Comparison of ENCODE assay signal across 9 mouse cellular contexts in the genomic region with DNA sequence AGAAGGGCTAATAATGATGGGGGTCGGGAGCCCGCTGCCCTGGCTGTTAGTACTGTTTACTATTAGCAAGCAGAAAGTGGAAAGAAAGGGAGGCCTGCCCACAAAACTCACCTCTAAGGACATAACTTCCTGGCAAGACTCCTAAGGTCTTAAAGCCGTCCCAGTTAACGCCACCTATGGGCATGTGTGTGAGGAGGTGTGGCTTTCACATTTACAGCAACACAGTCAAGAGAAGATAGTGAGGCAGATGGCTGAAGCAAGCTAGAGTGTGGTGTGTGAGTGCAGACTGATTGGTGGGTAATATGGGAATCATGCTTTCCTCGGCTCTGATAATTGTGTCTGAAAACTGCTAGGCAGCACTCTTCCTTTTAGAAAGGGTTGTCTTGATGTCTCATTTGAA. TPM values are rescaled to one million over a fixed set of nuclear protein-coding genes. Genes with fewer than 3 reads are reported as not detected.
DNase-seq lines count a peak whose midpoint lies in the region; ATAC-seq lines count a peak whose summit lies in the region.
"Had no signal": no experiment of that assay in that cellular context is flagged by ENCODE, and none has a peak within 500 bp of the region (broad histone marks: within the 10 kb centered on the region; RNA-seq: fewer than 3 reads in every experiment).

No protein-coding gene starts in this region.

- no peak overlapping the region for H3K4me2 ChIP-seq in neural tube, embryonic 13.5 days
- H3K4me2 ChIP-seq in intestine, embryonic 16.5 days (ENCODE audit: low read depth, low read length): no peak overlapping the region
- H3K4me2 ChIP-seq in stomach, embryonic 16.5 days (ENCODE audit: low read depth, low read length): no peak overlapping the region
- H3K4me2 ChIP-seq: neural tube, embryonic 12.5 days had no signal

- H3K36me3 ChIP-seq in neural tube, embryonic 13.5 days: no peaks in the 10 kb centered on the region
- no peaks in the 10 kb centered on the region for H3K36me3 ChIP-seq in intestine, embryonic 16.5 days (ENCODE audit: control insufficient read depth, insufficient read depth, low read length)
- no peaks in the 10 kb centered on the region for H3K36me3 ChIP-seq in stomach, embryonic 16.5 days (ENCODE audit: control insufficient read depth, insufficient read depth, low read length)
- H3K36me3 ChIP-seq: neural tube, embryonic 12.5 days had no signal

- no peak for ATAC-seq in neural tube, embryonic 13.5 days (ENCODE audit: low read depth)
- peak; percentile 45; the same call in 1 of the 2 replicates for ATAC-seq in intestine, embryonic 16.5 days
- ATAC-seq in stomach, embryonic 16.5 days (ENCODE audit: insufficient read depth, low FRiP score): peak; percentile 39; the same call in 1 of the 2 replicates

- H3K9me3 ChIP-seq in neural tube, embryonic 13.5 days: no peaks in the 10 kb centered on the region
- no peaks in the 10 kb centered on the region for H3K9me3 ChIP-seq in intestine, embryonic 16.5 days (ENCODE audit: control insufficient read depth, low read length)
- H3K9me3 ChIP-seq in stomach, embryonic 16.5 days (replicated peaks; ENCODE audit: control insufficient read depth, low read length): no peaks in the 10 kb centered on the region
- H3K9me3 ChIP-seq: neural tube, embryonic 12.5 days had no signal

- peak overlapping the region; percentile 85 for H3K27ac ChIP-seq in neural tube, embryonic 13.5 days (replicated peaks)
- 0 out of 2 replicates have a peak overlapping the region, but pooled peaks have one; percentile 20 for H3K27ac ChIP-seq in intestine, embryonic 16.5 days (ENCODE audit: low read length)
- H3K27ac ChIP-seq in stomach, embryonic 16.5 days (ENCODE audit: low read length): 0 out of 2 replicates have a peak overlapping the region, but pooled peaks have one; percentile 15

- DNase-seq in heart, adult 11 months: peak; percentile 76
- DNase-seq in heart, adult 9 months (ENCODE audit: low spot score in 2 of 2): no peak
- no peak for DNase-seq in neural tube, embryonic 10.5 days (ENCODE audit: extremely low spot score, low spot score)
- DNase-seq in kidney, postnatal 4 days: no peak
- no peak for DNase-seq in cerebellum, postnatal 14 days

- WGBS in neural tube, embryonic 13.5 days: 42% methylated on average over 5 of the region's 5 CpGs
- 19% methylated on average over 5 of the region's 5 CpGs for WGBS in intestine, embryonic 16.5 days
- WGBS in stomach, embryonic 16.5 days: 17% methylated on average over 5 of the region's 5 CpGs

- no peak overlapping the region for H3K4me3 ChIP-seq in neural tube, embryonic 13.5 days
- H3K4me3 ChIP-seq in intestine, embryonic 16.5 days (ENCODE audit: low read length): no peak overlapping the region
- no peak overlapping the region for H3K4me3 ChIP-seq in stomach, embryonic 16.5 days (replicated peaks; ENCODE audit: low read length)
- H3K4me3 ChIP-seq: neural tube, embryonic 12.5 days had no signal

- H3K9ac ChIP-seq in neural tube, embryonic 13.5 days: no peak overlapping the region; the same call in 1 of the 2 replicates
- H3K9ac ChIP-seq in intestine, embryonic 16.5 days (ENCODE audit: low read depth, low read length): no peak overlapping the region
- H3K9ac ChIP-seq in stomach, embryonic 16.5 days (ENCODE audit: low read length): no peak overlapping the region
- H3K9ac ChIP-seq: neural tube, embryonic 12.5 days had no signal

- H3K4me1 ChIP-seq in neural tube, embryonic 13.5 days (replicated peaks): peaks cover 95% of the 10 kb centered on the region
- peaks cover 52% of the 10 kb centered on the region for H3K4me1 ChIP-seq in intestine, embryonic 16.5 days (ENCODE audit: control insufficient read depth, insufficient read depth, low read length)
- peaks cover 70% of the 10 kb centered on the region for H3K4me1 ChIP-seq in stomach, embryonic 16.5 days (ENCODE audit: control insufficient read depth, insufficient read depth, low read length)

- no peaks in the 10 kb centered on the region for H3K27me3 ChIP-seq in neural tube, embryonic 13.5 days
- no peaks in the 10 kb centered on the region for H3K27me3 ChIP-seq in intestine, embryonic 16.5 days (replicated peaks; ENCODE audit: control insufficient read depth, insufficient read depth, low read length)
- H3K27me3 ChIP-seq in stomach, embryonic 16.5 days (ENCODE audit: control insufficient read depth, insufficient read depth, low read length): no peaks in the 10 kb centered on the region
- H3K27me3 ChIP-seq: neural tube, embryonic 12.5 days had no signal

RNA-seq across cellular contexts. Expression of gene Map4k4, which starts 48.5 kb away (rescaled TPM):
- polyA plus RNA-seq in neural tube, embryonic 13.5 days (2015; fragmentation: Nextera tagmentation; extraction: Ambion mirVana): 49.0 and 56.3 TPM in 2 replicates
- 10.1 TPM in 2 replicates for polyA plus RNA-seq in intestine, embryonic 16.5 days (2015; fragmentation: Nextera tagmentation; extraction: Ambion mirVana)
- polyA plus RNA-seq in stomach, embryonic 16.5 days (2015; fragmentation: Nextera tagmentation; extraction: Ambion mirVana): 15.3 and 16.2 TPM in 2 replicates

Comparison
In these comparisons a context has a peak if more than half of its experiments do, and no peak if none do; other contexts are left out.
1. H3K27ac ChIP-seq: peak in every context shown above with its lines; median percentile 85 in neural tube, embryonic 13.5 days; 20 in intestine, embryonic 16.5 days; 15 in stomach, embryonic 16.5 days.